Mouse (Mus musculus): ENCODE measurements around the gene Cyp4f40.
"Not testable (repeated sequence)": the region's sequence is repeated elsewhere in the genome, so short reads cannot be mapped to it uniquely, and the experiment has no call there.

Gene Cyp4f40

GRCm38 (mm10) chr17:32658712-32659111 lies at the start of gene Cyp4f40:
TSS of gene Cyp4f40 (plus strand) at chr17:32658900.
- no peak for DNase-seq

GRCm38 (mm10) chr17:32610231-32610630 lies 48.5 kb upstream of the Cyp4f40 start:
- DNase-seq, result not testable (repeated sequence)

GRCm38 (mm10) chr17:32610896-32611295 lies 47.8 kb upstream of the Cyp4f40 start:
- no peak for DNase-seq

GRCm38 (mm10) chr17:32612417-32612816 lies 46.3 kb upstream of the Cyp4f40 start:
- DNase-seq, result no peak

- DNase-seq, result no peak
These were observed 41.4 kb upstream of the Cyp4f40 start for GRCm38 (mm10) chr17:32617252-32617651.

DNA sequence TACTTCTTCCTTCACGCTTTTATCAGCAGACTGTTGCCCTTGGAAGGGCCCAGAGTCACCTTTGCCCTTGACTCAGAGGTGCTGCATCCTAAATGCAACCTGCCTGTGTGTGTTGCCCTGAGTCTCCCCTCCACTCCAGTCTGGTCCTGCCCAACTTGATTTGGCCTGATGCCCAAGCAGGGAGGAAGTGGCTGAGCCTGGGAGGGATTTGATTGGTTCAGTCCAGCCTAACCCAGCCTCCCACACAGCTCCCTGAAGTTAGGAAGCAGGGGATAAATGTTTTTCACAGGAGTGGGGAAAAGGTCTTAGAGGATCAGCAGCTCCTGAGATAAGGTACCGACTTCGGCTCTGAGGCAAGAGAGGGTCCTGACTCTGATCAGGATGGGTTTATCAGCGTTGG lies 37.7 kb upstream of the Cyp4f40 start, which contains the start of gene Cyp4f37:
Gene Cyp4f37, plus strand, starts transcription at position 292 of the 400 bp plus-strand sequence.
- not testable (repeated sequence) for DNase-seq

DNA sequence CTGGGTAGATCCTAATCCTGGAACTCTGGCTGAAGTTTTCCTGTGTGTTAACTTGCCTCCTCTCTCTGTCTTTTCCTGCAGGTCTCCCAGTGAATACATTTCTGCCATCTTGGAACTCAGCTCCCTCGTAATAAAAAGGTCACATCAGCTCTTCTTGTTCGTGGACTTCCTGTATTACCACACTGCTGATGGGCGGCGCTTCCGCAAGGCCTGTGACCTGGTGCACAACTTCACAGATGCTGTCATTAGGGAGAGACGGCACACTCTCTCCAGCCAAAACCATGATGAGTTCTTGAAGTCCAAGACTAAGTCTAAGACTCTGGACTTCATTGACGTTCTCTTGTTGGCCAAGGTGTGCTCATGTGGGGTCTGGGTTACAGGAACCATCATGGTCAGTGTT lies 29.0 kb upstream of the Cyp4f40 start:
- not testable (repeated sequence) for DNase-seq

DNA sequence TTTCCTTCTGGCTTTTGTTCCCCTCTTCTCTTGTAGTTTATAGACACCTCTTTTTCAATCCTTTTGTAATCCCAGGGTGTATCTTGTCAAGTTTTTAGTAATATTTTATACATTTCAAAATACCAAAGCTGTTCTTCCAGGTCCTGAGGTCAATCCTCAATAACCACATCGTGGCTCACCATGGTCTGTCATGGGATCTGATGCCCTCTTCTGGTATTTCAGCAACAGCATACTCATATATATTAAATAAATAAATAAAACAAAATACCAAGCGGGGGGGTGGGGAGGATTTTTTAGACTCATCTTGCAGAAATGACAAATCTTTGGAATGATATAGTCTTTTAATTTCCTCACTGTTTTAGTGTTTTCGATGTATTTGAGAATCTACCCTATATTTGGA lies 26.8 kb upstream of the Cyp4f40 start:
- DNase-seq, result no peak

DNA sequence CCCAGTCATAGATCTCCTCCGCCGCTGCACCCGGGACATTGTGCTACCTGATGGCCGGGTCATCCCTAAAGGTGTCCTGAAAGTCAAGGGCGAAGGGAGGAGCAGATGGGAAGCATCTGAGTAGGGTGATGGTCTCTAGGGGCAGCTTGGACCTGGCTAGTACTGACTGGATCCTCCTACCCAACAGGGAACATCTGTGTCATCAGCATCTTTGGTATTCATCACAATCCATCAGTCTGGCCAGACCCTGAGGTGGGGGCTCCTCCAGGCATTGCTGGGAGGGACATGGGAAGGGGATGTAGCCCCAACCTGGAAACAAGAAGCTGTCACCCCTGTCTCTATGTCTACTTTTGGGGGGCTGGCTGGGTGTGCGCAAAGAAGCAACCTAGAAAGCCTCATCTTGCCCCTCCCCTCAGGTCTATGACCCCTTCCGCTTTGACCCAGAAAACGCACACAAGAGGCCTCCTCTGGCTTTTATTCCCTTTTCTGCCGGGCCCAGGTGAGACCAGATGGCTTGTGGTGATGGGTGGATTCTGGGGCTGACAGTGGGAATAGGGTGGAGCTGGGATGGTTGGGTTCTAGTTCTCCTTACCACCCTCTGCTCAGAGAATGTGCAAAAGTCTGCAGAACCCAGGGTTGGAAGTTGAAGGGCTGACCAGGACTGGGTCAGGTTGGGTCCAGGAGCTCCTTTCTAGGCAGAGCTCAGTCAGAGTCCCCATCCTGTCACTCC lies 24.3 kb upstream of the Cyp4f40 start:
- DNase-seq, result peak in 1 of 2 experiments; percentile 0

DNA sequence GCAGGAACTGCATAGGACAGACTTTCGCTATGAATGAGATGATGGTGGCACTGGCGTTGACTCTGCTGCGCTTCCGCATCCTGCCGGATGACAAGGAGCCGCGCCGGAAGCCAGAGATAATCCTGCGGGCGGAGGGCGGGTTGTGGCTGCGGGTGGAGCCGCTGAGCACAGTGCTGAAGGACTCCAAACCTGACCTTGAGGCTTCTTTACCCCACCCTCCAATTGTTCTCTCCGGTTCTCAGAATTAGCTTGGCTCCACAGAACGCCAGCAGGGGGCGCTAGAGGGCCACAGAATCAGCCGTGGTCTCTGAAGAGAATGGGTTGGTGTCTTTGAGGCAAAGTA lies 23.8 kb upstream of the Cyp4f40 start:
- DNase-seq, result peak; percentile 82 to 83

DNA sequence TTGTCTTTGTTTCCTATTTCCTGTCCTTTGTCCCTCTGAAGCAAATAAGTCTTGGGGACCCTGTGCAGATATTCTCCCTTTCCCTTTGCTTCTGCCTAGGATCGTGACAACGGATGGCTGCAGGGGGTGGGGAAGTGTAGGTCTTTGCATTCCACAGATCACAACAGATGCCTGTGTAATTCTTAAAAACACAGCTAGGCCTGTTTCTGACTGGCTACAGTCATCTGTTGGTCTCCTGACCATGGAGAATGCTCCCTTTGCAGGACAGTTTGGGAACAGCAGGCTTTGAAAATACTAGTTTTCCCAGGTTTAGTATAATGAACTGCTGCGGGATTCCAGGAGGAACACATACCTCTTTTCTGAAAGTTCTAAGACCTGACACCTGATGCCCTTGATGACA lies 22.4 kb upstream of the Cyp4f40 start:
- no peak for DNase-seq

GRCm38 (mm10) chr17:32637151-32637550 lies 21.5 kb upstream of the Cyp4f40 start:
- DNase-seq, result no peak

DNA sequence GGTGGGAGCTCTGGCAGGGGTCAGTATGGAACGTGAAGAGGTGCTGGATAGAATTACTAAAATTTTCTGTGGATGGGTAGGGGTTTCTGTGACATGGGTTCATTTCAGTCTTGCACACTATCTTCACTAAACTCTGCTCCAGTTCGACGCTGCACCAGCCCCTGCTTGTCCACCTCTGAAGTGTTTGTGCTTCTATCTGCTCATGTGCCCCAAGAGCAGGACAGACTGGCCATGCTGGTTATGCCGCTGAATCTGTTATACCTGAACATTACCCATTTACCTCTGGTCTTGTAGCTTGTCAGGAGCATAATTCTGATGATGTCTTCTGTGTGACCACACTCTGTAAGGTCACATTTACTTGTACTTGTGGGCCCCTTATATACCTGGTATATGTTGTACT lies 12.1 kb upstream of the Cyp4f40 start:
- DNase-seq, result no peak

DNA sequence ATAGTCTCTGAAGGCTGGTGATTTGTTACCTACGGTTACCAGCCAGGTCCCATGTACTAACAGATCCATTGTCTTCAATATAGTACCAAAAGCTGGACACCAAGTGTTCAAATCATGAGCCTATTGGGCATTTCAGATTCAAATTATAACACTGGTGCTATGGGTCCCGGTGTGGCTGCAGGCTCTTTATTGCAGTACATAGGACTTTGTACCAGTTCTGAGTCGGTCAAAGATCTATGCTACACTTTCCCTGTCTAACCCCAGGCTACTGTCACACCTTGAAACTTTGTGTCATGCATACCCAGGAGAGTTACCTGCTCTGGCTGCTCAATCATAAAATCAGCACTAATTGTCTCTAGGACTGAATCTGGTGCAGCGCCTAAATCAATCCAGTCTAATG lies 4.8 kb upstream of the Cyp4f40 start:
- DNase-seq, result no peak

- DNase-seq, result no peak
These were observed 1.7 kb upstream of the Cyp4f40 start for GRCm38 (mm10) chr17:32657041-32657440.

DNA sequence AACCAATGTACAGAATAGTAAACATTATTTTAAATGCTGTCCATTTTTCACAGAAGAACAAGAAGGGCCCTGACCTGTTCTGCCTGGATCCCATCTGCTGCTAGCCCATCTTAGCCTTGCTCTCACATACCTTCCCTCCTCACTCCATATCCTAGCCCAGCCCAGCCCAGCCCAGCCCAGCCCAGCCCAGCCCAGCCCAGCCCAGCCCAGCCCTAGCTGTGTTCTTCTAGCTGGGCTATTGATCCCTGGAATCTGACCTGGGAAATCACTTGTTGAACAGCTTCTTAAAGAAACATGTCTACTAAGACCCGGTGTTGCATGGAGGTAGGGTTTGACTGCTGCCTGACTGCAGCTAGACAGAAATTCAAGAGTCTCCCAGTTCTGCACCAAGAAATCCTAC lies 454 bp upstream of the Cyp4f40 start:
- DNase-seq, result no peak

- DNase-seq, result no peak
These were observed 15.3 kb downstream of the Cyp4f40 start for GRCm38 (mm10) chr17:32673976-32674375.

GRCm38 (mm10) chr17:32676040-32676635 lies 17.4 kb downstream of the Cyp4f40 start:
- DNase-seq, result no peak

DNA sequence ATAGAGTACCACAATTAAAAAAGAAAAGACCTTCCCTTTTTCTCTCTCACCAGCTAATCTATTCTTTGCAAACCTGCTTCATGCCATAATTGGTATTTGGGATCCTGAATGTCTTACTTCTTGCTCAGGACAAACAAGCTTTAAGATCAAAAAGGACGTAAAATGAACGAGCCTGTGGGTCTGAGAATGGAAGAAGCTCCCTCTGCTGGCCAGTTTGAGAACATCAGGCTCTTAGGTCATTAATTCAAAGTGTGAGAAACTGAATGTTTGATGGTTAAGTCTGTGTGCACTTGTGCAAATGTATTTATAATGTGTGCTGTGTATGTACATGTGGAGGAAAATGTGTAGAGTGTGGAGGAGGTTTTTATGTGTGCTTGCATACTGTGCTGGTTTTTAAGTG lies 21.7 kb downstream of the Cyp4f40 start:
- DNase-seq, result peak; percentile 59 to 67

DNA sequence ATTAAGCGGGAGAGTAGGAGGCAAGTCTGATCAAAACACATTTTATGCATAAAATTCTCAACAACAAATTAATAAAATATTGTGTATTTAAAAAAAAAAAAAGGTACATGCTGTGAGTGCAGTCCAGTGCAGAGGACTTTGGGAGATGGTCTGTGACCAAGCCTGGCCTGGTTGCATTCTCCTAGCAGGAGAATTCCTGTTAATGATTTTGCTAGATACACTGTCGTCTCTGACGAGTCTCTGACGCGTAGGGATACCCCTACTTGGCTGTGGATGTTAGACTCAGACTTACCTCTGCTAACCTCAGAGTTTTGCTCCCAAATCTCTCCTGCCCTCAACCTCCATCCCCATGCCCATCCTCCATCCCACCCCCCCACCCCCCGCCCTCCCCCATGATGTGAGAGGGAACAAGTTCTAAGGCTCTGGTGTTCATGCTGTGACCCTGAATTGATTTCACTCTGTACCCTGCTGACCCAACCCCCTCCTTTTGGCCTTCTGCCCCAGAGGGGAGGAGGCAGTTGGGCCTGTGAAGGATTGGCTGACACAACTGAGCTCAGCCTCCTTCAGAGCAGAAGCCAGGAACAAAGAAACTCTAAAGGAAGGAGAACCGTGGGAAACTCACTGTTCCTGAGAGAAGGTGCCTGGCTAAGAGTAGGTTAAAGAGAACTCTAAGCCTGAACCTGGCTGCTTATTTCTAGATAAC lies 26.5 kb downstream of the Cyp4f40 start, which contains the start of gene Cyp4f15:
Gene Cyp4f15, plus strand, starts transcription at position 580 of the 703 bp plus-strand sequence.
- no peak for DNase-seq

- no peak for DNase-seq
These were observed 28.0 kb downstream of the Cyp4f40 start for GRCm38 (mm10) chr17:32686722-32687121.

- no peak for DNase-seq
These were observed 32.3 kb downstream of the Cyp4f40 start for GRCm38 (mm10) chr17:32690959-32691358.

DNA sequence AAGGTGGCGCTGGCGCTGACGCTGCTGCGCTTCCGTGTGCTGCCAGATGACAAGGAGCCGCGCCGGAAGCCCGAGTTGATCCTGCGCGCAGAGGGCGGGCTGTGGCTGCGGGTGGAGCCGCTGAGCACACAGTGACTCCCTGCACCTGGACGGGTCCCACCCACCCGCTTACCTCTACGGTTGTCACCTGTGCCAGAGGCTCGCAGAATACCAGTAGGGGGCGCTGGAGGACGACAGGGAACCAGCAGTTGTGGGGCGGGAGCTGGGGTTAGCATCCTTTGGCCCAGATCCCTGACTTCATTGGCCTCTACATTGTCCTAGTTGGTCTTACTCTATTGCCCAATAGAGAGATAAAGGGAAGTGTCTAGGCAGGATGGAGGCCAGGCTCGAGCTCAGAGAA lies 44.1 kb downstream of the Cyp4f40 start:
- DNase-seq, result peak; percentile 29 to 40

- not testable (repeated sequence) for DNase-seq
These were observed 51.8 kb downstream of the Cyp4f40 start for GRCm38 (mm10) chr17:32710541-32710940.

Data from B cell, adult 2 months (primary cell).